8 mouse cellular contexts compared by ENCODE assay signal in the genomic region with DNA sequence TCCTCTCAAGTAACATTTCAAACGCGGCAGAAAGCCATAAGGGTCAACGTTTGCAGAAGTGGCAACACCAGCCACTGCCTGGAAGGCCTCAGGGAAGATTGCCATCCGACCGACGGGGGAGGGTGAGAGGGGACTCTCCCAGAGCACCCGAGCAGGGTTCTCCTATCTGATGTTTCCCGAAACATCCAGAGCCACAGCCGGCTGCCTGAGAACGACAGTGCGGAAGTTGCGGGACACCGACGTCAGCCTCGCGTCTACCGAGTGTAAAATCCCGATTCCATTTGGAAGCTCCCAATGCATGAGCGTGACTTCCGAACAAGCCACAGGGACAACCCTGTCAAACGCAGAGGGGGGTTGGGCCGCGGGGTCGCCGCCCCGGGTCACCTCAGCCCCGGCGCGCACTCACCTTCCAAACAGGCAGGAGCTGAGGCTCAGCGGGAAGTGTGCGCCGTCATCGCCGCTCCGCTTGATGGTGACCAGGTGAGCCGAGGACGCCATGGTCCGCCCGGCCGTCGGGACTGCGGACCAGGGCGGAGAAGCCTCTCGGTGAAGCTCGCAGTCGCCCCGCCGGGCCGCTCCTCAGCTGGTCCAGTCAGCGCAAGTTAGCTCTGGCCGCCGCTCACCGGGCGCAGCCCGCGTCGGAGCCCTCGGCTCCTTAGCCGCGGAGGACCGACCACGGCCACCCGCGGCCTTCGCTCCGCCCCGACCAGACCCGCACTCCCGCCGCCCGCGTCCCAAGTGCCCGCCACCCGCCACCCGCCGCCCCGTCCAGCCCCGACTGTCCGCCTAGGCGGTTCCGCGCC. TPM values are rescaled to one million over a fixed set of nuclear protein-coding genes. Genes with fewer than 3 reads are reported as not detected.
A peak's percentile ranks its signal among the peaks of the same experiment; 100 is the strongest.
DNase-seq lines count a peak whose midpoint lies in the region; ATAC-seq and TF ChIP-seq lines count a peak whose summit lies in the region.

A gene (minus strand): TSS at position 720 of the 803 bp plus-strand sequence.

- H3K27ac ChIP-seq in left cerebral cortex, adult 2 months = peak within 1 kb of the TSS; percentile 17; the same call in 1 of the 2 replicates
- peak within 1 kb of the TSS; percentile 42; the same call in 1 of the 2 replicates for H3K27ac ChIP-seq in forebrain, embryonic 15.5 days (replicated peaks)
- H3K27ac ChIP-seq in intestine, embryonic 15.5 days = peak within 1 kb of the TSS; percentile 58

- H3K4me2 ChIP-seq in forebrain, embryonic 15.5 days (replicated peaks) = peak within 1 kb of the TSS; percentile 90
- H3K4me2 ChIP-seq in intestine, embryonic 15.5 days (replicated peaks) = peak within 1 kb of the TSS; percentile 67

- H3K9me3 ChIP-seq in forebrain, embryonic 15.5 days = no peaks in the 10 kb centered on the region
- no peaks in the 10 kb centered on the region for H3K9me3 ChIP-seq in intestine, embryonic 15.5 days

- no peak for TF ChIP-seq CTCF in left cerebral cortex, adult 2 months (IDR thresholded peaks at IDR 0.05)

- H3K4me1 ChIP-seq in forebrain, embryonic 15.5 days = peaks cover 15% of the 10 kb centered on the region
- peaks cover 14% of the 10 kb centered on the region for H3K4me1 ChIP-seq in intestine, embryonic 15.5 days (replicated peaks)

- H3K9ac ChIP-seq in forebrain, embryonic 15.5 days (replicated peaks) = peak within 1 kb of the TSS; percentile 71
- H3K9ac ChIP-seq in intestine, embryonic 15.5 days = peak within 1 kb of the TSS; percentile 78

- no peaks in the 10 kb centered on the region for H3K36me3 ChIP-seq in forebrain, embryonic 15.5 days
- no peaks in the 10 kb centered on the region for H3K36me3 ChIP-seq in intestine, embryonic 15.5 days

- peak within 1 kb of the TSS; percentile 56 for H3K4me3 ChIP-seq in left cerebral cortex, adult 2 months
- peak within 1 kb of the TSS; percentile 65 for H3K4me3 ChIP-seq in forebrain, embryonic 15.5 days
- H3K4me3 ChIP-seq in intestine, embryonic 15.5 days (replicated peaks) = peak within 1 kb of the TSS; percentile 85

- under 1% methylated on average over 81 of the region's 82 CpGs for WGBS in forebrain, embryonic 15.5 days
- WGBS in intestine, embryonic 15.5 days = under 1% methylated on average over 80 of the region's 82 CpGs

- ATAC-seq in forebrain, embryonic 15.5 days (replicated peaks) = no peak; the same call in 1 of the 2 replicates
- peak; percentile 72 for ATAC-seq in intestine, embryonic 15.5 days

- intact Hi-C loops in left cerebral cortex, adult 2 months (cut with DNase I) = no loop called here

- no peaks in the 10 kb centered on the region for H3K27me3 ChIP-seq in forebrain, embryonic 15.5 days
- no peaks in the 10 kb centered on the region for H3K27me3 ChIP-seq in intestine, embryonic 15.5 days (replicated peaks)

- DNase-seq in left cerebral cortex, adult 2 months (ENCODE audit: extremely low spot score in 1 of 2, low spot score in 2 of 2) = no peak
- no peak for DNase-seq in left cerebral cortex, adult 11 months (ENCODE audit: low spot score)
- DNase-seq in adrenal gland, postnatal 10 days = peak; percentile 51
- peak; percentile 45 for DNase-seq in lung, postnatal 10 days
- peak; percentile 45 for DNase-seq in spleen, adult 12 weeks (ENCODE audit: low spot score)
- no peak for DNase-seq in frontal cortex, postnatal 36 days (ENCODE audit: low spot score in 2 of 2)

RNA-seq across cellular contexts. Expression of the gene that starts here (rescaled TPM):
- total RNA-seq in left cerebral cortex, adult 2 months (2021) = under 1 TPM; 0.35 to 0.41 TPM
- total RNA-seq in adrenal gland, postnatal 10 days (2021) = 10 to 100 TPM; 35.2 to 52.2 TPM
- polyA plus RNA-seq in forebrain, embryonic 15.5 days (2015; fragmentation: Nextera tagmentation; extraction: Ambion mirVana) = 18.8 and 22.3 TPM in 2 replicates
- 37.6 and 38.1 TPM in 2 replicates for polyA plus RNA-seq in intestine, embryonic 15.5 days (2015; fragmentation: Nextera tagmentation; extraction: Ambion mirVana)

Comparison
In these comparisons a context has a peak if more than half of its experiments do, and no peak if none do; other contexts are left out.
1. RNA of the gene that starts here (total RNA-seq): 35.2 to 52.2 TPM in adrenal gland, postnatal 10 days; 0.35 to 0.41 TPM in left cerebral cortex, adult 2 months; every median in the first group is over 10 times any median in the second.
2. DNase-seq: peak in adrenal gland, postnatal 10 days (single experiment), lung, postnatal 10 days (single experiment) and spleen, adult 12 weeks (single experiment); none in left cerebral cortex, adult 2 months (0 of 2), left cerebral cortex, adult 11 months (single experiment) and frontal cortex, postnatal 36 days (0 of 2).
3. Peak in every context shown above with its lines, with median percentiles within 50 percentile points of each other: H3K27ac ChIP-seq and H3K4me3 ChIP-seq.